Mouse (Mus musculus) heart, postnatal 0 days (tissue): ENCODE measurements around the gene Mfap3.

Source experiments
- CTCF ChIP-seq: IDR thresholded peaks from 2 replicates; pipeline ENCODE4 v1.5.1; 2016; ENCODE audit warnings: antibody characterized with exemption, control low read depth, low read depth
- EP300 ChIP-seq: IDR thresholded peaks from 2 replicates; pipeline ENCODE4 v1.6.1; 2016; ENCODE audit warnings: antibody characterized with exemption, low read depth

DNA sequence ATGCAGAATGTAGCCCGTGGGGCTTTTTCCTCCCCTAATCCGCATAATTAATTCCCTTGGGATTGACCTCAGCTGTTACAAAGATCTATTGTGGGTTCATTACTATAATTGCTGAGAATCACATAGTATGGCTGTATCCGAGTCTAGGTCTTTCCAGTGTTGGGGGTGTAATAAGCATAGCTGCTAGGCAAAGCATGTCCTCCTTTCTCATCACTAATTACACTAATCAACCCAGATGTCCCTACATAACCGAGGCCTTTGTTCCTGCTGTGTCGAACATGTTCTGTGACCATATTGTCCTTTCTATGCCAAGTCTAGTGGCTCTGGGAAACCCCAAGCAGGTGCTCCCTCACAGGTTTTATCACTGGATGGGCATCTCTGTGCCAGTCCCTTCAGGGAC, 40.4 kb upstream of the Mfap3 start:
- no peak for TF ChIP-seq CTCF
- TF ChIP-seq EP300 = no peak
